Comparison of ENCODE assay signal across 10 mouse cellular contexts in genomic region chr5:29864291-29864737, GRCm38 (mm10).
DNase-seq lines count a peak whose midpoint lies in the region; TF ChIP-seq lines count a peak whose summit lies in the region.
"Had no signal": no experiment of that assay in that cellular context is flagged by ENCODE, and none has a peak within 500 bp of the region (broad histone marks: within the 10 kb centered on the region; RNA-seq: fewer than 3 reads in every experiment).

No protein-coding gene starts in this region.

- H3K4me3 ChIP-seq in lung, adult 2 months (replicated peaks; ENCODE audit: extremely low read depth, low read depth, low read length), result no peak overlapping the region
- H3K4me3 ChIP-seq: left cerebral cortex, adult 2 months; liver, embryonic 12.5 days had no signal

- 61% methylated on average over 4 of the region's 4 CpGs for WGBS in lung, adult 2 months

- peak; percentile 4 to 7 for DNase-seq in lung, adult 18-20 months
- DNase-seq in lung, adult 2 months, result no peak
- DNase-seq in fibroblast of lung, adult 2 months (ENCODE audit: low read depth), result peak; percentile 99
- DNase-seq in heart, adult 9 months (ENCODE audit: low spot score in 2 of 2), result peak; percentile 79 to 86
- DNase-seq in lung, postnatal 36 days, result peak; percentile 23
- DNase-seq in left cerebral cortex, postnatal 14 days (ENCODE audit: low spot score in 2 of 2), result no peak
- no peak for DNase-seq in cerebellum, adult 18-20 months
- DNase-seq: thymus, adult 18-20 months had no signal

- intact Hi-C loops in left cerebral cortex, postnatal 14 days (cut with DNase I), result no loop called here

- TF ChIP-seq CTCF in lung, adult 2 months (IDR thresholded peaks at IDR 0.05; ENCODE audit: insufficient read depth, low read length), result no peak

- TF ChIP-seq POLR2A in lung, adult 2 months (IDR thresholded peaks at IDR 0.05; ENCODE audit: borderline replicate concordance, extremely low read depth, low read depth, low read length), result no peak

- H3K4me1 ChIP-seq in lung, adult 2 months (ENCODE audit: control insufficient read depth, insufficient read depth, low read length), result no peaks in the 10 kb centered on the region
- H3K4me1 ChIP-seq: liver, embryonic 12.5 days had no signal

Comparison
In these comparisons a context has a peak if more than half of its experiments do, and no peak if none do; other contexts are left out.
1. DNase-seq: peak in lung, adult 18-20 months (2 of 2), fibroblast of lung, adult 2 months (single experiment), heart, adult 9 months (2 of 2) and lung, postnatal 36 days (single experiment); none in lung, adult 2 months (single experiment), left cerebral cortex, postnatal 14 days (0 of 2) and cerebellum, adult 18-20 months (0 of 2).